Mouse (Mus musculus) natural killer cell, adult 2 months (primary cell): Measurements from ENCODE around the gene Bsph1.
"Not testable (repeated sequence)": the region's sequence is repeated elsewhere in the genome, so short reads cannot be mapped to it uniquely, and the experiment has no call there.

Experiments
- DNase-seq, 2 experiments: peaks; one replicate each; pipeline ENCODE4 v3.0.0; 2022; ENCODE audit warnings: low spot score in 2 of 2

The Bsph1 gene

GRCm38 (mm10) chr7:13450541-13450940 lies at the start of gene Bsph1:
TSS of gene Bsph1 (plus strand) at chr7:13450841.
- DNase-seq: not testable (repeated sequence)

- peak in 1 of 2 experiments; percentile 1 for DNase-seq
Measured at GRCm38 (mm10) chr7:13511539-13511938, 60.9 kb downstream of the Bsph1 start.
